Mouse (Mus musculus) bone marrow, adult 2 months (tissue): ENCODE results near the gene Ppp1cc. TPM values are rescaled to one million over a fixed set of nuclear protein-coding genes. Genes with fewer than 3 reads are reported as not detected.
"Not testable (repeated sequence)": the region's sequence is repeated elsewhere in the genome, so short reads cannot be mapped to it uniquely, and the experiment has no call there.

ENCODE experiments used
- H3K27ac ChIP-seq: fragments of 200-500 bp; 2 replicates; pipeline ENCODE4 v1.5.1; 2012; ENCODE audit warnings: low read depth, mild to moderate bottlenecking, control low read depth, inconsistent platforms, low read length; ENCODE audit not compliant: control insufficient read depth, poor library complexity, insufficient read depth
- H3K4me1 ChIP-seq: fragments of 200-500 bp; 2 replicates; pipeline ENCODE4 v1.6.1; 2011; ENCODE audit warnings: low read length; ENCODE audit not compliant: control insufficient read depth, insufficient read depth
- H3K4me3 ChIP-seq: fragments of 200-500 bp; replicated peaks from 2 replicates; pipeline ENCODE3; 2011; ENCODE audit warnings: mild to moderate bottlenecking, low read depth, low read length, control low read depth; ENCODE audit not compliant: control insufficient read depth
- CTCF ChIP-seq: fragments of 200-500 bp; IDR thresholded peaks from 2 replicates; pipeline ENCODE4 v1.5.1; 2011; ENCODE audit warnings: low read length, control low read depth; ENCODE audit not compliant: control insufficient read depth, insufficient read depth
- POLR2A ChIP-seq: fragments of 200-500 bp; IDR thresholded peaks from 2 replicates; pipeline ENCODE4 v1.6.1; 2011; ENCODE audit warnings: low read depth, mild to moderate bottlenecking, control low read depth, low read length, borderline replicate concordance; ENCODE audit not compliant: control insufficient read depth
- WGBS: fragments of 180-500 bp; shearing (Covaris S2); methylation state at CpG from one replicate; pipeline ENCODE4 v1.1.7; 2018; 5-methylcytosine and 5-hydroxymethylcytosine counted together
- polyA plus RNA-seq: library from polyadenylated mRNA; stranded (reverse); fragments of >200 nt; gene quantifications from 2 replicates; pipeline ENCODE4 v1.2.4, GENCODE M21; 2011; ENCODE audit warnings: low replicate concordance; ENCODE audit not compliant: missing spikeins, insufficient read depth, insufficient read length

Ppp1cc gene
- polyA plus RNA-seq, 1 experiment = 312 TPM

GRCm38 (mm10) chr5:122142230-122142992 lies 15.7 kb upstream of the Ppp1cc start:
- Histone ChIP-seq H3K4me3 (no peak overlapping the region), H3K27ac (no peak overlapping the region), H3K4me1 (peaks cover 3% of the 10 kb centered on the region; the same call in 1 of the 2 replicates)
- 23% methylated on average over 8 of the region's 8 CpGs for WGBS
- TF ChIP-seq CTCF = peak; percentile 80
- TF ChIP-seq POLR2A = no peak

GRCm38 (mm10) chr5:122143543-122143942 lies 14.5 kb upstream of the Ppp1cc start:
- Histone ChIP-seq H3K4me1 (peaks cover 3% of the 10 kb centered on the region; the same call in 1 of the 2 replicates), H3K27ac (no peak overlapping the region), H3K4me3 (no peak overlapping the region)
- TF ChIP-seq CTCF (no peak), POLR2A (no peak)
- 78% methylated on average over 15 of the region's 15 CpGs for WGBS

GRCm38 (mm10) chr5:122144825-122145224 lies 13.3 kb upstream of the Ppp1cc start:
- peak overlapping the region; percentile 83 for H3K27ac ChIP-seq
- 57% methylated on average over 4 of the region's 4 CpGs for WGBS
- H3K4me3 ChIP-seq = peak overlapping the region; percentile 37
- TF ChIP-seq POLR2A = no peak
- TF ChIP-seq CTCF = no peak
- H3K4me1 ChIP-seq = peaks cover 3% of the 10 kb centered on the region; the same call in 1 of the 2 replicates

GRCm38 (mm10) chr5:122145381-122146055 lies 12.6 kb upstream of the Ppp1cc start:
- Histone ChIP-seq H3K4me1 (peaks cover 3% of the 10 kb centered on the region; the same call in 1 of the 2 replicates), H3K27ac (peak overlapping the region; percentile 83), H3K4me3 (peak overlapping the region; percentile 51)
- WGBS = 2% methylated on average over 15 of the region's 15 CpGs
- TF ChIP-seq POLR2A (no peak), CTCF (no peak)

- Histone ChIP-seq H3K4me3 (no peak overlapping the region), H3K27ac (peak overlapping the region; percentile 60), H3K4me1 (peaks cover 3% of the 10 kb centered on the region; the same call in 1 of the 2 replicates)
- WGBS = 5% methylated on average over 10 of the region's 10 CpGs
- no peak for TF ChIP-seq CTCF
Measured at GRCm38 (mm10) chr5:122146056-122146580, 12.0 kb upstream of the Ppp1cc start.

- no peak overlapping the region for H3K4me3 ChIP-seq
- TF ChIP-seq CTCF = no peak
- TF ChIP-seq POLR2A = no peak
- H3K4me1 ChIP-seq = peaks cover 3% of the 10 kb centered on the region
- H3K27ac ChIP-seq = peak overlapping the region; percentile 60
Measured at GRCm38 (mm10) chr5:122146609-122147008, 11.5 kb upstream of the Ppp1cc start.

- 85% methylated on average over 1 of the region's 1 CpGs for WGBS
Measured at GRCm38 (mm10) chr5:122148107-122148506, 10.0 kb upstream of the Ppp1cc start.

GRCm38 (mm10) chr5:122149259-122149658 lies 8.8 kb upstream of the Ppp1cc start:
- H3K27ac ChIP-seq = no peak overlapping the region
- 82% methylated on average over 4 of the region's 4 CpGs for WGBS
- H3K4me3 ChIP-seq = no peak overlapping the region
- TF ChIP-seq CTCF (no peak), POLR2A (no peak)
- H3K4me1 ChIP-seq = peaks cover 3% of the 10 kb centered on the region

More at GRCm38 (mm10) chr5:122148107-122148506, 10.0 kb upstream of the Ppp1cc start:
- Histone ChIP-seq H3K4me3 (no peak overlapping the region), H3K27ac (no peak overlapping the region), H3K4me1 (peaks cover 3% of the 10 kb centered on the region)
- no peak for TF ChIP-seq CTCF
- no peak for TF ChIP-seq POLR2A

GRCm38 (mm10) chr5:122152508-122152907 lies 5.6 kb upstream of the Ppp1cc start:
- not testable (repeated sequence) for H3K4me3 ChIP-seq, H3K4me1 ChIP-seq, H3K27ac ChIP-seq
- WGBS = 82% methylated on average over 5 of the region's 5 CpGs
